Mouse (Mus musculus): ENCODE data around the gene Patl1.
"Not testable (repeated sequence)": the region's sequence is repeated elsewhere in the genome, so short reads cannot be mapped to it uniquely, and the experiment has no call there.

Gene Patl1

GRCm38 (mm10) chr19:11965023-11965942 lies 53.1 kb downstream of the Patl1 start, which contains the start of gene Osbp:
TSS of gene Osbp (plus strand) at chr19:11965941.
- DNase-seq (ENCODE audit: low read depth in 1 of 2, low spot score in 2 of 2) = peak; percentile 97 to 99

- peak in 1 of 2 experiments; percentile 9 for DNase-seq (ENCODE audit: low read depth in 1 of 2, low spot score in 2 of 2)
These were observed 54.0 kb downstream of the Patl1 start for GRCm38 (mm10) chr19:11966201-11966636.

- DNase-seq (ENCODE audit: low read depth in 1 of 2, low spot score in 2 of 2) = no peak
These were observed 57.2 kb downstream of the Patl1 start for GRCm38 (mm10) chr19:11969155-11970050.

- DNase-seq (ENCODE audit: low read depth in 1 of 2, low spot score in 2 of 2) = no peak
These were observed 61.5 kb downstream of the Patl1 start for GRCm38 (mm10) chr19:11973511-11974222.

GRCm38 (mm10) chr19:11974223-11974540 lies 62.0 kb downstream of the Patl1 start:
- DNase-seq (ENCODE audit: low read depth in 1 of 2, low spot score in 2 of 2) = no peak

GRCm38 (mm10) chr19:11975683-11976082 lies 63.5 kb downstream of the Patl1 start:
- DNase-seq (ENCODE audit: low read depth in 1 of 2, low spot score in 2 of 2) = no peak

- no peak for DNase-seq (ENCODE audit: low read depth in 1 of 2, low spot score in 2 of 2)
These were observed 65.2 kb downstream of the Patl1 start for GRCm38 (mm10) chr19:11977363-11977762.

GRCm38 (mm10) chr19:11980471-11980870 lies 68.3 kb downstream of the Patl1 start:
- DNase-seq (ENCODE audit: low read depth in 1 of 2, low spot score in 2 of 2) = no peak

- not testable (repeated sequence) for DNase-seq (ENCODE audit: low read depth in 1 of 2, low spot score in 2 of 2)
These were observed 72.4 kb downstream of the Patl1 start for GRCm38 (mm10) chr19:11984614-11985013.

GRCm38 (mm10) chr19:11987841-11988240 lies 75.6 kb downstream of the Patl1 start:
- no peak for DNase-seq (ENCODE audit: low read depth in 1 of 2, low spot score in 2 of 2)

GRCm38 (mm10) chr19:11989334-11989733 lies 77.1 kb downstream of the Patl1 start:
- DNase-seq (ENCODE audit: low read depth in 1 of 2, low spot score in 2 of 2) = no peak

GRCm38 (mm10) chr19:11992034-11992433 lies 79.8 kb downstream of the Patl1 start:
- no peak for DNase-seq (ENCODE audit: low read depth in 1 of 2, low spot score in 2 of 2)

- DNase-seq (ENCODE audit: low read depth in 1 of 2, low spot score in 2 of 2) = no peak
These were observed 80.3 kb downstream of the Patl1 start for GRCm38 (mm10) chr19:11992441-11993029.
